Mouse (Mus musculus) brain, adult 2 months (tissue): ENCODE measurements around the gene Ecsit.

ENCODE experiments used
- DNase-seq: peaks from one replicate; pipeline ENCODE4 v3.0.0; 2011; ENCODE audit warnings: low read depth, low spot score

Gene Ecsit

GRCm38 (mm10) chr9:22051161-22051957, 33.9 kb downstream of the Ecsit start:
- peak; percentile 69 for DNase-seq

- peak; percentile 84 for DNase-seq
Observed at GRCm38 (mm10) chr9:22050351-22050889, 34.8 kb downstream of the Ecsit start.

- DNase-seq = peak; percentile 77
Observed at GRCm38 (mm10) chr9:22049721-22050270, 35.4 kb downstream of the Ecsit start.

- peak; percentile 49 for DNase-seq
Observed at GRCm38 (mm10) chr9:22049315-22049714, 35.9 kb downstream of the Ecsit start.

GRCm38 (mm10) chr9:22047329-22047728, 37.9 kb downstream of the Ecsit start:
- peak; percentile 68 for DNase-seq

- DNase-seq = no peak
Observed at GRCm38 (mm10) chr9:22041832-22042231, 43.4 kb downstream of the Ecsit start.

- DNase-seq = no peak
Observed at GRCm38 (mm10) chr9:22037826-22038225, 47.4 kb downstream of the Ecsit start.

GRCm38 (mm10) chr9:22035300-22036044, 49.8 kb downstream of the Ecsit start:
- DNase-seq = no peak

- DNase-seq = peak; percentile 74
Observed at GRCm38 (mm10) chr9:22030386-22030785, 54.9 kb downstream of the Ecsit start.

GRCm38 (mm10) chr9:22028467-22028866, 56.8 kb downstream of the Ecsit start:
- DNase-seq = no peak

- DNase-seq = peak; percentile 86
Observed at GRCm38 (mm10) chr9:22024592-22024991, 60.6 kb downstream of the Ecsit start.
